Mouse (Mus musculus) E14TG2a.4 (cell line): Measurements from ENCODE around the gene Slc12a9.

Experiments
- CTCF ChIP-seq: conservative IDR thresholded peaks from 2 replicates; pipeline ENCODE4 v1.5.1; 2014; ENCODE audit warnings: low read length
- POU5F1 ChIP-seq: IDR thresholded peaks from 2 replicates; pipeline ENCODE4 v1.6.1; 2014; ENCODE audit warnings: low read length, borderline replicate concordance

GRCm38 (mm10) chr5:137377176-137377575, 43.8 kb upstream of the Slc12a9 start:
- TF ChIP-seq CTCF (no peak), POU5F1 (no peak)
